Comparison of ENCODE assay signal across 28 mouse cellular contexts in genomic region chr9:92248773-92249446, GRCm38 (mm10). TPM values are rescaled to one million over a fixed set of nuclear protein-coding genes. Genes with fewer than 3 reads are reported as not detected.
A peak's percentile ranks its signal among the peaks of the same experiment; 100 is the strongest.
DNase-seq lines count a peak whose midpoint lies in the region; ATAC-seq lines count a peak whose summit lies in the region.
"Had no signal": no experiment of that assay in that cellular context is flagged by ENCODE, and none has a peak within 500 bp of the region (broad histone marks: within the 10 kb centered on the region; RNA-seq: fewer than 3 reads in every experiment).

No protein-coding gene starts in this region.

- ATAC-seq in kidney, embryonic 15.5 days (replicated peaks; ENCODE audit: low FRiP score): no peak
- no peak for ATAC-seq in megakaryocyte, adult 5-6 weeks (ENCODE audit: poor library complexity, severe bottlenecking)
- no peak for ATAC-seq in embryonic facial prominence, embryonic 14.5 days (ENCODE audit: low read depth)
- ATAC-seq in frontal cortex, adult (ENCODE audit: low TSS enrichment): no peak
- ATAC-seq: forebrain, embryonic 16.5 days; midbrain, embryonic 13.5 days had no signal

- peaks cover 10% of the 10 kb centered on the region for H3K4me1 ChIP-seq in kidney, embryonic 15.5 days
- H3K4me1 ChIP-seq in megakaryocyte, embryonic 14.5 days: peaks cover 19% of the 10 kb centered on the region
- H3K4me1 ChIP-seq in embryonic facial prominence, embryonic 14.5 days (ENCODE audit: control insufficient read depth, insufficient read depth, low read length): peaks cover 12% of the 10 kb centered on the region; the same call in 1 of the 2 replicates

- H3K4me2 ChIP-seq in kidney, embryonic 15.5 days: peak overlapping the region; percentile 72
- peak overlapping the region; percentile 64 for H3K4me2 ChIP-seq in embryonic facial prominence, embryonic 14.5 days (ENCODE audit: low read depth, low read length)

- H3K9me3 ChIP-seq in kidney, embryonic 15.5 days (replicated peaks): no peaks in the 10 kb centered on the region
- H3K9me3 ChIP-seq in megakaryocyte, embryonic 14.5 days: no peaks in the 10 kb centered on the region
- no peaks in the 10 kb centered on the region for H3K9me3 ChIP-seq in embryonic facial prominence, embryonic 14.5 days (ENCODE audit: control insufficient read depth, low read length)
- H3K9me3 ChIP-seq: forebrain, embryonic 10.5 days; heart, embryonic 12.5 days; hindbrain, embryonic 12.5 days; midbrain, embryonic 13.5 days; neural tube, embryonic 13.5 days had no signal

- no peak overlapping the region for H3K27ac ChIP-seq in kidney, embryonic 15.5 days
- H3K27ac ChIP-seq in embryonic facial prominence, embryonic 14.5 days (replicated peaks; ENCODE audit: low read depth, low read length): no peak overlapping the region
- H3K27ac ChIP-seq: hindbrain, embryonic 12.5 days; midbrain, embryonic 13.5 days; neural tube, embryonic 13.5 days had no signal

- 83% methylated on average over 7 of the region's 7 CpGs for WGBS in kidney, embryonic 15.5 days
- WGBS in embryonic facial prominence, embryonic 14.5 days: 85% methylated on average over 7 of the region's 7 CpGs

- H3K4me3 ChIP-seq in kidney, embryonic 15.5 days (replicated peaks): 0 out of 2 replicates have a peak overlapping the region, but pooled peaks have one; percentile 69
- H3K4me3 ChIP-seq in megakaryocyte, embryonic 14.5 days (replicated peaks): peak overlapping the region; percentile 95
- H3K4me3 ChIP-seq in embryonic facial prominence, embryonic 14.5 days (ENCODE audit: low read depth, low read length): no peak overlapping the region

- DNase-seq in kidney, postnatal 36 days: no peak
- DNase-seq in embryonic facial prominence, embryonic 14.5 days (ENCODE audit: low spot score): no peak
- DNase-seq in spleen, adult 18-20 months: no peak
- DNase-seq: adrenal gland, postnatal 14 days; B cell, adult 2 months; cerebellum, adult 2 months; cerebellum, postnatal 25 days; embryo, embryonic 11 days; gastrocnemius, postnatal 14 days; heart, adult 18-20 months; heart, postnatal 14 days; kidney, adult 2 months; left cerebral cortex, postnatal 4 days; lung, adult 18-20 months; lung, postnatal 10 days; thymus, postnatal 25 days had no signal

- H3K36me3 ChIP-seq in kidney, embryonic 15.5 days: no peaks in the 10 kb centered on the region
- H3K36me3 ChIP-seq in megakaryocyte, embryonic 14.5 days (replicated peaks; ENCODE audit: low read length): peaks cover 11% of the 10 kb centered on the region
- H3K36me3 ChIP-seq in embryonic facial prominence, embryonic 14.5 days (ENCODE audit: control insufficient read depth, insufficient read depth, low read length): no peaks in the 10 kb centered on the region
- H3K36me3 ChIP-seq: forebrain, embryonic 10.5 days; heart, embryonic 12.5 days; hindbrain, embryonic 12.5 days; midbrain, embryonic 13.5 days; neural tube, embryonic 13.5 days had no signal

- no peak overlapping the region for H3K9ac ChIP-seq in kidney, embryonic 15.5 days
- H3K9ac ChIP-seq in embryonic facial prominence, embryonic 14.5 days (ENCODE audit: low read depth, low read length): no peak overlapping the region
- H3K9ac ChIP-seq: hindbrain, embryonic 12.5 days; midbrain, embryonic 13.5 days; neural tube, embryonic 13.5 days had no signal

- H3K27me3 ChIP-seq in kidney, embryonic 15.5 days: no peaks in the 10 kb centered on the region
- H3K27me3 ChIP-seq in megakaryocyte, embryonic 14.5 days (replicated peaks): no peaks in the 10 kb centered on the region
- no peaks in the 10 kb centered on the region for H3K27me3 ChIP-seq in embryonic facial prominence, embryonic 14.5 days (replicated peaks; ENCODE audit: control insufficient read depth, insufficient read depth, low read length)
- H3K27me3 ChIP-seq: heart, embryonic 12.5 days; hindbrain, embryonic 12.5 days; midbrain, embryonic 13.5 days had no signal

RNA-seq across cellular contexts. Expression of gene Plscr1, which starts 0.6 kb away (rescaled TPM):
- 74.6 and 78.2 TPM in 2 replicates for polyA plus RNA-seq in kidney, embryonic 15.5 days (2015; fragmentation: Nextera tagmentation; extraction: Ambion mirVana)
- polyA plus RNA-seq in megakaryocyte, embryonic 14.5 days (2012; ENCODE audit: insufficient read depth, low replicate concordance): 179 and 363 TPM in 2 replicates
- 25.7 and 35.0 TPM in 2 replicates for total RNA-seq in megakaryocyte, adult 5-6 weeks (2015)
- 19.8 and 19.9 TPM in 2 replicates for total RNA-seq in megakaryocyte, adult 5-6 weeks (2017)
- 19.0 and 21.3 TPM in 2 replicates for polyA plus RNA-seq in embryonic facial prominence, embryonic 14.5 days (2014; fragmentation: Nextera tagmentation; extraction: Ambion mirVana)

RNA-seq across cellular contexts. Expression of gene Plscr2, which starts 26.5 kb away (rescaled TPM):
- 29.0 and 29.2 TPM in 2 replicates for polyA plus RNA-seq in kidney, embryonic 15.5 days (2015; fragmentation: Nextera tagmentation; extraction: Ambion mirVana)
- polyA plus RNA-seq in megakaryocyte, embryonic 14.5 days (2012; ENCODE audit: insufficient read depth, low replicate concordance): not detected in 2 replicates
- total RNA-seq in megakaryocyte, adult 5-6 weeks (2015): not detected in 2 replicates
- not detected in 2 replicates for total RNA-seq in megakaryocyte, adult 5-6 weeks (2017)
- 1.7 and 2.9 TPM in 2 replicates for polyA plus RNA-seq in embryonic facial prominence, embryonic 14.5 days (2014; fragmentation: Nextera tagmentation; extraction: Ambion mirVana)

RNA-seq across cellular contexts. Expression of gene Plscr5, which starts 56.2 kb away (rescaled TPM):
- polyA plus RNA-seq in kidney, embryonic 15.5 days (2015; fragmentation: Nextera tagmentation; extraction: Ambion mirVana): not detected in 2 replicates
- not detected in 2 replicates for polyA plus RNA-seq in megakaryocyte, embryonic 14.5 days (2012; ENCODE audit: insufficient read depth, low replicate concordance)
- total RNA-seq in megakaryocyte, adult 5-6 weeks (2015): not detected in 2 replicates
- not detected in 2 replicates for total RNA-seq in megakaryocyte, adult 5-6 weeks (2017)
- polyA plus RNA-seq in embryonic facial prominence, embryonic 14.5 days (2014; fragmentation: Nextera tagmentation; extraction: Ambion mirVana): not detected in 2 replicates
- total RNA-seq: adrenal gland, postnatal 14 days; gastrocnemius, postnatal 14 days; heart, adult 18-20 months; heart, postnatal 14 days; layer of hippocampus, adult 18-20 months; left cerebral cortex, adult 8-10 months had no signal
- polyA plus RNA-seq: forebrain, embryonic 10.5 days; heart, embryonic 12.5 days; hindbrain, embryonic 12.5 days; kidney, adult 2 months; midbrain, embryonic 13.5 days had no signal
